Mouse (Mus musculus) cortical plate, adult 2 months (tissue): ENCODE results near the gene Actg1. TPM values are rescaled to one million over a fixed set of nuclear protein-coding genes. Genes with fewer than 3 reads are reported as not detected.
A peak's percentile ranks its signal among the peaks of the same experiment; 100 is the strongest.

Experiments used
- H3K27ac ChIP-seq: fragments of 200-500 bp; 2 replicates; pipeline ENCODE4 v1.5.1; 2012; ENCODE audit warnings: low read length, control low read depth, inconsistent platforms; ENCODE audit not compliant: insufficient read depth
- H3K4me1 ChIP-seq: fragments of 200-500 bp; 2 replicates; pipeline ENCODE4 v1.6.1; 2011; ENCODE audit warnings: low read length; ENCODE audit not compliant: control insufficient read depth, insufficient read depth
- H3K4me3 ChIP-seq: fragments of 200-500 bp; 2 replicates; pipeline ENCODE4 v1.5.1; 2011; ENCODE audit warnings: mild to moderate bottlenecking, low read length, control low read depth; ENCODE audit not compliant: insufficient read depth
- CTCF ChIP-seq: fragments of 200-500 bp; IDR thresholded peaks from 2 replicates; pipeline ENCODE4 v1.5.1; 2011; ENCODE audit warnings: mild to moderate bottlenecking, control low read depth, low read length; ENCODE audit not compliant: insufficient read depth; ENCODE audit errors: extremely low read depth
- POLR2A ChIP-seq: fragments of 200-500 bp; IDR thresholded peaks from 2 replicates; pipeline ENCODE4 v1.6.1; 2011; ENCODE audit warnings: mild to moderate bottlenecking, low read length, control low read depth; ENCODE audit not compliant: insufficient read depth; ENCODE audit errors: extremely low read depth
- polyA plus RNA-seq: library from polyadenylated mRNA; depleted of rRNA; stranded (reverse); fragments of >200 nt; gene quantifications from 2 replicates; pipeline ENCODE4 v1.2.3, GENCODE M21; 2012; rRNA removed

The Actg1 gene
- polyA plus RNA-seq, 1 experiment: 1,106 TPM

- TF ChIP-seq CTCF (no peak), POLR2A (no peak)
- Histone ChIP-seq H3K4me3 (no peak overlapping the region), H3K27ac (0 out of 2 replicates have a peak overlapping the region, but pooled peaks have one; percentile 41), H3K4me1 (no peaks in the 10 kb centered on the region)
Observed at GRCm38 (mm10) chr11:120296305-120297144, 51.8 kb downstream of the Actg1 start.

Other genes starting within 250 kb of the Actg1 start
- 30.8 and 32.6 TPM in 2 replicates for gene Tepsin, start 249.8 kb downstream of the Actg1 start, polyA plus RNA-seq
- 52.8 and 54.7 TPM in 2 replicates for gene Ndufaf8, start 249.6 kb downstream of the Actg1 start, polyA plus RNA-seq
- 57.7 and 60.3 TPM in 2 replicates for gene Slc38a10, start 197.2 kb downstream of the Actg1 start, polyA plus RNA-seq
- 10.1 and 10.2 TPM in 2 replicates for gene Bahcc1, start 115.6 kb downstream of the Actg1 start, polyA plus RNA-seq
- 0.28 and 0.67 TPM in 2 replicates for gene Fscn2, start 13.0 kb upstream of the Actg1 start, polyA plus RNA-seq
- 22.8 and 23.9 TPM in 2 replicates for gene Faap100, start 30.2 kb upstream of the Actg1 start, polyA plus RNA-seq
- gene Nploc4, start 89.2 kb upstream of the Actg1 start, polyA plus RNA-seq: 62.0 and 62.7 TPM in 2 replicates
- gene Tspan10, start 94.1 kb upstream of the Actg1 start, polyA plus RNA-seq: 0.15 TPM in 1 of 2 replicates, not detected in the other
- 0.59 and 0.81 TPM in 2 replicates for gene Pde6g, start 105.0 kb upstream of the Actg1 start, polyA plus RNA-seq
- 15.0 and 17.4 TPM in 2 replicates for gene Oxld1, start 109.5 kb upstream of the Actg1 start, polyA plus RNA-seq
- gene Ccdc137, start 109.6 kb upstream of the Actg1 start, polyA plus RNA-seq: 27.6 and 28.5 TPM in 2 replicates
- 46.0 and 46.2 TPM in 2 replicates for gene Arl16, start 119.1 kb upstream of the Actg1 start, polyA plus RNA-seq
- gene Mrpl12, start 136.1 kb upstream of the Actg1 start, polyA plus RNA-seq: 96.3 and 96.6 TPM in 2 replicates
- gene Slc25a10, start 143.3 kb upstream of the Actg1 start, polyA plus RNA-seq: 29.0 and 30.0 TPM in 2 replicates
- gene Gcgr, start 182.2 kb upstream of the Actg1 start, polyA plus RNA-seq: 0.13 TPM in 2 replicates
- 158 and 160 TPM in 2 replicates for gene Mcrip1, start 201.2 kb upstream of the Actg1 start, polyA plus RNA-seq
- gene Ppp1r27, start 202.6 kb upstream of the Actg1 start, polyA plus RNA-seq: not detected in 2 replicates
- gene P4hb, start 224.7 kb upstream of the Actg1 start, polyA plus RNA-seq: 88.9 and 91.2 TPM in 2 replicates
- 416 and 442 TPM in 2 replicates for gene Arhgdia, start 233.1 kb upstream of the Actg1 start, polyA plus RNA-seq
- 42.1 and 46.9 TPM in 2 replicates for gene Alyref, start 249.8 kb upstream of the Actg1 start, polyA plus RNA-seq
- gene Anapc11, start 249.9 kb upstream of the Actg1 start, polyA plus RNA-seq: 148 and 161 TPM in 2 replicates